Mouse (Mus musculus) limb, embryonic 14.5 days (tissue): ENCODE data around the gene Ndufb5. TPM values are rescaled to one million over a fixed set of nuclear protein-coding genes. Genes with fewer than 3 reads are reported as not detected.

ENCODE experiments used
- ATAC-seq: fragments of 200-750 bp; cut with Nextera tagmentation; 2 replicates; pipeline ENCODE4 v1.8.0; 2017; ENCODE audit warnings: low read depth, moderate number of reproducible peaks, moderate TSS enrichment; ENCODE audit not compliant: low FRiP score
- DNase-seq: peaks from one replicate; pipeline ENCODE4 v3.0.0-alpha.2; 2015; ENCODE audit warnings: low spot score
- H3K27ac ChIP-seq: fragments of 300-500 bp; sonication (generic); replicated peaks from 2 replicates; pipeline ENCODE4 v1.5.1; 2014; ENCODE audit warnings: low read depth, mild to moderate bottlenecking, low read length, moderate library complexity, mixed read lengths
- H3K27me3 ChIP-seq: fragments of 300-500 bp; sonication (generic); 2 replicates; pipeline ENCODE4 v1.6.1; 2014; ENCODE audit warnings: low read length, mixed read lengths; ENCODE audit not compliant: control insufficient read depth, insufficient read depth
- H3K36me3 ChIP-seq: fragments of 300-500 bp; sonication (generic); 2 replicates; pipeline ENCODE4 v1.6.1; 2014; ENCODE audit warnings: mild to moderate bottlenecking, low read length, moderate library complexity, mixed read lengths; ENCODE audit not compliant: control insufficient read depth, insufficient read depth
- H3K4me1 ChIP-seq: fragments of 300-500 bp; sonication (generic); 2 replicates; pipeline ENCODE4 v1.6.1; 2014; ENCODE audit warnings: antibody characterized with exemption, low read length, mixed read lengths; ENCODE audit not compliant: control insufficient read depth, insufficient read depth
- H3K4me2 ChIP-seq: fragments of 300-500 bp; sonication (generic); replicated peaks from 2 replicates; pipeline ENCODE4 v1.6.1; 2014; ENCODE audit warnings: low read depth, mild to moderate bottlenecking, low read length, moderate library complexity; ENCODE audit not compliant: severe bottlenecking
- H3K4me3 ChIP-seq: fragments of 300-500 bp; sonication (generic); replicated peaks from 2 replicates; pipeline ENCODE4 v1.5.1; 2014; ENCODE audit warnings: low read length
- H3K9ac ChIP-seq: fragments of 300-500 bp; sonication (generic); 2 replicates; pipeline ENCODE4 v1.6.1; 2014; ENCODE audit warnings: mild to moderate bottlenecking, low read depth, low read length, moderate library complexity; ENCODE audit not compliant: severe bottlenecking
- H3K9me3 ChIP-seq: fragments of 300-500 bp; sonication (generic); 2 replicates; pipeline ENCODE4 v1.6.1; 2016; ENCODE audit warnings: low read length; ENCODE audit not compliant: control insufficient read depth
- POLR2A ChIP-seq: fragments of 200-500 bp; IDR thresholded peaks from 2 replicates; pipeline ENCODE4 v1.8.0; 2012; ENCODE audit warnings: inconsistent platforms, mild to moderate bottlenecking, moderate library complexity, borderline replicate concordance; ENCODE audit not compliant: insufficient read depth, insufficient read length; ENCODE audit errors: extremely low read depth
- WGBS: fragments of 180-500 bp; shearing (Covaris S2); extraction: QIAGEN DNeasy Blood & Tissue Kit; methylation state at CpG from one replicate; pipeline ENCODE4 v1.1.7; 2014; 5-methylcytosine and 5-hydroxymethylcytosine counted together
- polyA plus RNA-seq, 2 experiments: library from polyadenylated mRNA; depleted of rRNA in 1 of 2; stranded (reverse) in 1 of 2; unstranded in 1 of 2; fragments of >200 nt; fragmentation: Nextera tagmentation in 1 of 2; extraction: Ambion mirVana in 1 of 2; gene quantifications; 2 replicates each; pipeline versions ENCODE4 v1.2.1 to v1.2.3; 2012 to 2014

Ndufb5 gene
- polyA plus RNA-seq, 2 experiments, result 229 to 326 TPM

GRCm38 (mm10) chr3:32754384-32754915, 17.7 kb downstream of the Ndufb5 start:
- WGBS, result 90% methylated on average over 3 of the region's 3 CpGs
- Histone ChIP-seq H3K9ac (no peak overlapping the region), H3K9me3 (no peaks in the 10 kb centered on the region), H3K4me3 (no peak overlapping the region), H3K4me2 (no peak overlapping the region), H3K27ac (no peak overlapping the region), H3K27me3 (no peaks in the 10 kb centered on the region), H3K4me1 (no peaks in the 10 kb centered on the region), H3K36me3 (peaks cover 40% of the 10 kb centered on the region)
- no peak for ATAC-seq
- no peak for TF ChIP-seq POLR2A
- no peak for DNase-seq

- Histone ChIP-seq H3K27ac (no peak overlapping the region), H3K27me3 (no peaks in the 10 kb centered on the region), H3K9ac (no peak overlapping the region), H3K36me3 (no peaks in the 10 kb centered on the region), H3K4me3 (no peak overlapping the region), H3K4me1 (no peaks in the 10 kb centered on the region), H3K4me2 (no peak overlapping the region), H3K9me3 (no peaks in the 10 kb centered on the region)
- DNase-seq, result no peak
- no peak for ATAC-seq
- 63% methylated on average over 5 of the region's 5 CpGs for WGBS
- no peak for TF ChIP-seq POLR2A
Measured at GRCm38 (mm10) chr3:32759212-32759611, 22.4 kb downstream of the Ndufb5 start.

GRCm38 (mm10) chr3:32762962-32763361, 26.2 kb downstream of the Ndufb5 start:
- Histone ChIP-seq H3K27ac (no peak overlapping the region), H3K4me1 (no peaks in the 10 kb centered on the region), H3K36me3 (no peaks in the 10 kb centered on the region), H3K9ac (no peak overlapping the region), H3K4me2 (no peak overlapping the region), H3K9me3 (no peaks in the 10 kb centered on the region), H3K27me3 (no peaks in the 10 kb centered on the region), H3K4me3 (no peak overlapping the region)
- ATAC-seq (no peak), DNase-seq (no peak)
- no peak for TF ChIP-seq POLR2A
- WGBS, result 55% methylated on average over 8 of the region's 8 CpGs

GRCm38 (mm10) chr3:32763902-32764301, 27.1 kb downstream of the Ndufb5 start:
- Histone ChIP-seq H3K27ac (no peak overlapping the region), H3K36me3 (no peaks in the 10 kb centered on the region), H3K4me2 (no peak overlapping the region), H3K27me3 (no peaks in the 10 kb centered on the region), H3K4me1 (no peaks in the 10 kb centered on the region), H3K9ac (no peak overlapping the region), H3K4me3 (no peak overlapping the region), H3K9me3 (no peaks in the 10 kb centered on the region)
- DNase-seq, result no peak
- 41% methylated on average over 7 of the region's 7 CpGs for WGBS
- TF ChIP-seq POLR2A, result no peak
- ATAC-seq, result no peak

- WGBS, result 67% methylated on average over 2 of the region's 2 CpGs
- Histone ChIP-seq H3K4me1 (no peaks in the 10 kb centered on the region), H3K9ac (no peak overlapping the region), H3K9me3 (no peaks in the 10 kb centered on the region), H3K4me3 (no peak overlapping the region), H3K27ac (no peak overlapping the region), H3K4me2 (no peak overlapping the region), H3K36me3 (no peaks in the 10 kb centered on the region), H3K27me3 (no peaks in the 10 kb centered on the region)
- TF ChIP-seq POLR2A, result no peak
- ATAC-seq (no peak), DNase-seq (no peak)
Measured at GRCm38 (mm10) chr3:32770781-32771180, 34.0 kb downstream of the Ndufb5 start.

Other genes with a start within 250 kb of the Ndufb5 start
- gene Kcnmb3, start 244.8 kb upstream of the Ndufb5 start, polyA plus RNA-seq (2012; rRNA removed), result not detected in 2 replicates
- gene Kcnmb3, start 244.8 kb upstream of the Ndufb5 start, polyA plus RNA-seq (2014; fragmentation: Nextera tagmentation; extraction: Ambion mirVana), result not detected in 2 replicates
- 61.5 and 66.4 TPM in 2 replicates for gene Zfp639, start 226.7 kb upstream of the Ndufb5 start, polyA plus RNA-seq (2012; rRNA removed)
- 47.4 and 48.1 TPM in 2 replicates for gene Zfp639, start 226.7 kb upstream of the Ndufb5 start, polyA plus RNA-seq (2014; fragmentation: Nextera tagmentation; extraction: Ambion mirVana)
- gene Mfn1, start 207.5 kb upstream of the Ndufb5 start, polyA plus RNA-seq (2012; rRNA removed), result 20.7 and 31.5 TPM in 2 replicates
- 22.9 and 28.7 TPM in 2 replicates for gene Mfn1, start 207.5 kb upstream of the Ndufb5 start, polyA plus RNA-seq (2014; fragmentation: Nextera tagmentation; extraction: Ambion mirVana)
- gene Gnb4, start 120.4 kb upstream of the Ndufb5 start, polyA plus RNA-seq (2012; rRNA removed), result 70.3 and 97.8 TPM in 2 replicates
- 78.0 and 84.9 TPM in 2 replicates for gene Gnb4, start 120.4 kb upstream of the Ndufb5 start, polyA plus RNA-seq (2014; fragmentation: Nextera tagmentation; extraction: Ambion mirVana)
- gene Actl6a, start 30.7 kb upstream of the Ndufb5 start, polyA plus RNA-seq (2012; rRNA removed), result 62.4 and 67.9 TPM in 2 replicates
- 124 and 135 TPM in 2 replicates for gene Actl6a, start 30.7 kb upstream of the Ndufb5 start, polyA plus RNA-seq (2014; fragmentation: Nextera tagmentation; extraction: Ambion mirVana)
- 7.8 and 15.4 TPM in 2 replicates for gene Mrpl47, start 615 bp downstream of the Ndufb5 start, polyA plus RNA-seq (2012; rRNA removed)
- gene Mrpl47, start 615 bp downstream of the Ndufb5 start, polyA plus RNA-seq (2014; fragmentation: Nextera tagmentation; extraction: Ambion mirVana), result 31.3 and 33.2 TPM in 2 replicates
- 3.8 and 4.9 TPM in 2 replicates for gene Usp13, start 80.6 kb downstream of the Ndufb5 start, polyA plus RNA-seq (2012; rRNA removed)
- 4.8 and 5.5 TPM in 2 replicates for gene Usp13, start 80.6 kb downstream of the Ndufb5 start, polyA plus RNA-seq (2014; fragmentation: Nextera tagmentation; extraction: Ambion mirVana)